Mouse (Mus musculus) kidney, postnatal 0 days (tissue): ENCODE results near the gene Plekhh3. TPM values are rescaled to one million over a fixed set of nuclear protein-coding genes. Genes with fewer than 3 reads are reported as not detected.

Source experiments
- ATAC-seq: fragments of 200-750 bp; cut with Nextera tagmentation; replicated peaks from 2 replicates; pipeline ENCODE4 v1.8.0; 2017; ENCODE audit warnings: low read depth, moderate number of reproducible peaks, moderate TSS enrichment, moderate library complexity; ENCODE audit not compliant: low FRiP score
- DNase-seq: peaks from one replicate; pipeline ENCODE4 v3.0.0-alpha.2; 2016; ENCODE audit warnings: low spot score
- H3K27ac ChIP-seq: fragments of 300-500 bp; sonication (generic); 2 replicates; pipeline ENCODE4 v1.5.1; 2014; ENCODE audit warnings: mild to moderate bottlenecking
- H3K27me3 ChIP-seq: fragments of 300-500 bp; sonication (generic); 2 replicates; pipeline ENCODE4 v1.6.1; 2014; ENCODE audit warnings: low read length, mixed read lengths; ENCODE audit not compliant: insufficient read depth
- H3K36me3 ChIP-seq: fragments of 300-500 bp; sonication (generic); 2 replicates; pipeline ENCODE4 v1.6.1; 2014; ENCODE audit warnings: low read length, mixed read lengths; ENCODE audit not compliant: insufficient read depth
- H3K4me1 ChIP-seq: fragments of 300-500 bp; sonication (generic); replicated peaks from 2 replicates; pipeline ENCODE4 v1.6.1; 2014; ENCODE audit warnings: antibody characterized with exemption, low read length, mixed read lengths; ENCODE audit not compliant: insufficient read depth
- H3K4me2 ChIP-seq: fragments of 300-500 bp; sonication (generic); 2 replicates; pipeline ENCODE4 v1.6.1; 2014; ENCODE audit warnings: mild to moderate bottlenecking, low read length, moderate library complexity, mixed read lengths
- H3K4me3 ChIP-seq: fragments of 300-500 bp; sonication (generic); replicated peaks from 2 replicates; pipeline ENCODE4 v1.5.1; 2014; ENCODE audit warnings: low read depth, low read length
- H3K9ac ChIP-seq: fragments of 300-500 bp; sonication (generic); 2 replicates; pipeline ENCODE4 v1.6.1; 2014; ENCODE audit warnings: low read depth, low read length
- H3K9me3 ChIP-seq: fragments of 300-500 bp; sonication (generic); replicated peaks from 2 replicates; pipeline ENCODE4 v1.6.1; 2016; ENCODE audit warnings: low read length, inconsistent platforms, mixed read lengths
- CTCF ChIP-seq: IDR thresholded peaks from 2 replicates; pipeline ENCODE4 v1.5.1; 2016; ENCODE audit warnings: antibody characterized with exemption, low read depth, mild to moderate bottlenecking, moderate library complexity
- WGBS: fragments of 180-500 bp; shearing (Covaris S2); extraction: QIAGEN DNeasy Blood & Tissue Kit; methylation state at CpG from one replicate; pipeline ENCODE4 v1.1.7; 2014; 5-methylcytosine and 5-hydroxymethylcytosine counted together
- polyA plus RNA-seq: library from polyadenylated mRNA; unstranded; fragments of >200 nt; fragmentation: Nextera tagmentation; extraction: Ambion mirVana; gene quantifications from 2 replicates; pipeline ENCODE4 v1.2.1, GENCODE M21; 2015

The Plekhh3 gene
- 14.1 and 16.6 TPM in 2 replicates for polyA plus RNA-seq

DNA sequence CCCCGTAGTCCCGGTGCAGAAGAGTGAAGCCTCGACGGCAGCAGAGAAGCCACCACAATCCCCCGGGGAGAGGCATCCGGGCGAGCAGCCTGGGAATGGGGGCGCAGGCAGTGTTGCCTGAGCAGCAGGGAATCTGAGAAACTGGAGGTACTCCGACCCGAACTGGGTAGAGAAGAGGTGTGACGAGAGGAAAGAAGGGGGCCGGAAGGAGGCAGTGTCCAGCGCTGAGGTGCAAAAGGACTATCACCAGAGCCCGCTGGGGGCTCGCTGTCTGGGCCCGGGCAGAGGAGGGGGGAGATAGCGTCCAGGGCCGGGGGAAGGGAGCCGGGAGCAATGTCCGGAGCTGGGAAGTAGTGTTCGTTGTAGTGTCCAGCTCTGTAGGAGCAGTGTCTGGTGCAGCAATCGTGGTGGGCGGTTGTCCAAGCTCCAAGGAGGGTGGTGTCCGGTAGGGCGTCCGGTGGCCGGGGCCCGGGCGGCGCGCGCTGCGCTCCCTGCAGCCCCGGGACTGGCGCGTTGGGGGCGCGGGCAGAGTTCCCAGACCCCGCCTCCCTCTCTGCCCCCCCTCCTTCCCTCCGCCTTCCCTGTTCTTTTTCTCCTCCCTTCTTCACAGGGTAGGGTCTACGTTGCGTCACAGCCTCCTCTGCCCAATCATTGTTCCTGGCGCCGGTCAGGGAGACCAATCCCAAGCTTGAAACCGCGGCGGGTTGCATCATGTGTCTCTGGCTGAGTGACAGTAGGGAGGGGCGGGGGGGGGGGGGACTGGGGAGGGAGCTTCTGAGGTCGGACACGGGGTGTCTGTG is at the start of gene Plekhh3:
Gene Plekhh3, minus strand, starts transcription at position 541 of the 800 bp plus-strand sequence.
- H3K4me1 ChIP-seq = peaks cover 37% of the 10 kb centered on the region

DNA sequence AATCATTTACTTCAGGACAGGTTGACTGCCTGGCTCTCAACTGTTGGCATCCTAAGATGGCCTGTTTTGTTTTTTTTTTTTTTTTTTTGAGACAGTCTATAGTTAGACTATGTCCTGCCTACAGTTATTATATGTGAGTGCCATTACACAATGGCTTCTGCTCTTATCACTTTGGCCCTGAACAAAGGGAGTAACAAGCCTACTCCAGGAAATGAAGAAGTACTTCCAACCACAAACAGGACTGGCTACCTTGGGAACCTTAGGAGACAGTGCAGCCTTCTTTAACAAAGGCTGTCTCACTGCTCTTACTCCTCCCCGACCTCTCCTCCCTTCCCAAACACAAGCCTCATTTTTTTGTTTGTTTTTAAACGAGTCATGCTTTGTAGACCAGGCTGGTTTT is 49.7 kb upstream of the Plekhh3 start:
- ATAC-seq = no peak
- Histone ChIP-seq H3K9me3 (no peaks in the 10 kb centered on the region), H3K27ac (peak overlapping the region; percentile 82), H3K9ac (no peak overlapping the region), H3K36me3 (peaks cover 8% of the 10 kb centered on the region; the same call in 1 of the 2 replicates), H3K4me2 (no peak overlapping the region), H3K4me3 (no peak overlapping the region), H3K4me1 (peaks cover 6% of the 10 kb centered on the region; the same call in 1 of the 2 replicates), H3K27me3 (no peaks in the 10 kb centered on the region)
- DNase-seq = no peak
- TF ChIP-seq CTCF = no peak
- 19% methylated on average over 2 of the region's 2 CpGs for WGBS

More for the DNA sequence above, at the start of gene Plekhh3:
- WGBS = under 1% methylated on average over 46 of the region's 50 CpGs
- Histone ChIP-seq H3K4me3 (peak within 1 kb of the TSS; percentile 74), H3K4me2 (peak within 1 kb of the TSS; percentile 75), H3K27ac (peak within 1 kb of the TSS; percentile 93), H3K9ac (peak within 1 kb of the TSS; percentile 59), H3K9me3 (no peaks in the 10 kb centered on the region), H3K27me3 (no peaks in the 10 kb centered on the region), H3K36me3 (peaks cover 17% of the 10 kb centered on the region; the same call in 1 of the 2 replicates)
- peak; percentile 33; the same call in 1 of the 2 replicates for TF ChIP-seq CTCF
- ATAC-seq (peak; percentile 94), DNase-seq (peak; percentile 99)

DNA sequence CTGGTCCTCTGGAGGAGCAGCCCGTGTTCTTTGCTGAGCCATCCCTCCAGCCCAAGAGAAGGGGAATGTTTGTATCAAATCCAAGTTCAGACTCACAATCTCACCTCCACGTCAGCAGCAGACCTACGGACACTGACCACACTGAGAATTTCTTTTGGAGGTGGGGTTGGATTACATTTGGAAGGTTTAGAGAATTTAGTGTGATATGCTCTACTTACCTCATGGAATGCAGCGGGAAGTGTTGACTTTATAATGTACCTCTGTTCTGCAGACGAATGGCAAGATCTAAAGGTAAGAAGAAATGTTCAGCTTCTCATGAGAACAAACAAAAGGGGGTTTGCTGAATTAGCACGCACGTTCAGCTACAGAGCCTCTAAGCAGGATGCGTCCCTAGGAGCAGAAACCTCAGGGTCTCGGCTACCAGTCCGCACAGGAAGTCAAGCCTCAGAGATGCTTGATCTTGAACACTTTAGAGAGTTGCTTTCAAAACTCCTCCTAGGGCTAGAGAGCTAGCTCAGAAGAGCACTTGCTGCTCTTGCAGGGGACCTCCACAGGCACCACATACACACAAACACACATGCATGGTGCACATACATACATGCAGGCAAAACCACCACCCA is 47.4 kb upstream of the Plekhh3 start:
- H3K9ac ChIP-seq = 0 out of 2 replicates have a peak overlapping the region, but pooled peaks have one; percentile 24
- peaks cover 29% of the 10 kb centered on the region for H3K36me3 ChIP-seq
- peak; percentile 41 for DNase-seq
- no peaks in the 10 kb centered on the region for H3K9me3 ChIP-seq
- peaks cover 6% of the 10 kb centered on the region; the same call in 1 of the 2 replicates for H3K4me1 ChIP-seq
- WGBS = 32% methylated on average over 10 of the region's 10 CpGs
- H3K27ac ChIP-seq = peak overlapping the region; percentile 70
- H3K27me3 ChIP-seq = no peaks in the 10 kb centered on the region
- no peak for TF ChIP-seq CTCF
- H3K4me3 ChIP-seq = no peak overlapping the region
- no peak overlapping the region for H3K4me2 ChIP-seq
- 0 out of 2 replicates have a peak, but pooled peaks have one; percentile 36 for ATAC-seq

DNA sequence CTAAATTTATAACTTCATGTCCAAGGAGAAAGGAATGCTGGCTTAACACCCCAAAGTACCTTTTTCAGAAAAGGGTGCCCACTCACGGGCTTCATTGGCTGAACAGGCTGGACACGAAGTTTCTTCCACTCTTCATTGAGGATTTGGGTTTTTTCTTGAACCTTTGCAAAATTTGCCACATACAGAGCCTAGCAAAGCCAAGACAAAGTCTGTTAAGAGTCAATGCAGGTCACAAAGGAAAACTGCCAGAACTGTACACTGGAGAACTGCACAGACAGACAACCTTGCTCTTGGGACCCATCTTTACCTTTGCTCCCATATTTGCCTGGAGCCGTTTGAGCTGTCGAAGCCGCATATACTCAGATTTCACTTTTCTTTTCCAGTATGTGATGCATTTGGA is 45.8 kb upstream of the Plekhh3 start:
- no peak overlapping the region for H3K9ac ChIP-seq
- H3K36me3 ChIP-seq = peaks cover 33% of the 10 kb centered on the region
- ATAC-seq (no peak), DNase-seq (no peak)
- no peak overlapping the region for H3K27ac ChIP-seq
- H3K27me3 ChIP-seq = no peaks in the 10 kb centered on the region
- H3K9me3 ChIP-seq = no peaks in the 10 kb centered on the region
- H3K4me1 ChIP-seq = peaks cover 6% of the 10 kb centered on the region; the same call in 1 of the 2 replicates
- 84% methylated on average over 5 of the region's 5 CpGs for WGBS
- no peak overlapping the region for H3K4me2 ChIP-seq
- H3K4me3 ChIP-seq = no peak overlapping the region
- TF ChIP-seq CTCF = no peak

DNA sequence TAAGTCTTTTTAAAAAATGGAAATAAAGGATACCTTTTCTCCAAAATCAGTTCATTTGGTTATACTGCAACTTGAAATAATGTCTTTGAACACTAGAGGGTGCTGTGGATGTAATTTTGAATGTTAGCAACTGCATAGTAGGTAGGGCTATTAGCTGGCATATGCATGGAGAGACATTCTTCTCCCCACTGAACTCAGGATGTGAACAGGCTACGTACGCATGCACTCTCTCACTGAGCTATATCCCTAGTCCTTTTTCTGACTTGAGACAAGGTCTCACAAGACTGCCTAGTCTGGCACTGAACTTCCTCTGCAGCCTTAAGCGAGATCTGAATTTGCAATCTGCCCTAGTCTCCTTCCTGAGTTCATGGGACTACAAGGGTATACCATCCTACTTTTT is 40.8 kb upstream of the Plekhh3 start:
- H3K9me3 ChIP-seq = no peaks in the 10 kb centered on the region
- TF ChIP-seq CTCF = peak; percentile 88
- 0 out of 2 replicates have a peak, but pooled peaks have one; percentile 49 for ATAC-seq
- peaks cover 52% of the 10 kb centered on the region for H3K36me3 ChIP-seq
- no peaks in the 10 kb centered on the region for H3K27me3 ChIP-seq
- H3K4me2 ChIP-seq = no peak overlapping the region
- no peak overlapping the region for H3K9ac ChIP-seq
- H3K27ac ChIP-seq = 0 out of 2 replicates have a peak overlapping the region, but pooled peaks have one; percentile 31
- peak; percentile 93 for DNase-seq
- H3K4me1 ChIP-seq = no peaks in the 10 kb centered on the region
- 33% methylated on average over 3 of the region's 3 CpGs for WGBS
- no peak overlapping the region for H3K4me3 ChIP-seq

DNA sequence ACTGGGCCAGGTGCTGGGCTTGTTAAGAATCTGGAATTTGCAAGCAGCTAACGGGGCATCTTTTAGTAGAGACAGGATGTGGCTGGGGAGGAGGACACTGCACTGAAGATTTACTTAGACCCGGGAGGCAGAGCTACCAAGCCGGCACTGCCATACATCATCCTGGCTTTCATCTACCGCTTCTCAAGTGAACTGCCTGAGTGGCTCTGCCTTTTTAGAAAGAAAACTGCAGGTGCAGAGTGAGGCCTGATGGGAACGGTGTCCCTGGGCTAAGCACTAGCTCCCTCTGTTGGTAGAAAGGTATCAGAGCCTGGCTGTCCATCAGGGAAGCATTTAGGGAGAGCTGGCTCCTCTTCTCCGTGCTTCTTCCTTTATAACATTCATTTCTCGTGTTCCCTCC is 29.8 kb upstream of the Plekhh3 start:
- Histone ChIP-seq H3K4me3 (no peak overlapping the region), H3K9ac (no peak overlapping the region), H3K27me3 (no peaks in the 10 kb centered on the region), H3K27ac (no peak overlapping the region), H3K4me1 (no peaks in the 10 kb centered on the region), H3K36me3 (peaks cover 74% of the 10 kb centered on the region), H3K4me2 (no peak overlapping the region), H3K9me3 (no peaks in the 10 kb centered on the region)
- TF ChIP-seq CTCF = peak; percentile 85
- DNase-seq (peak; percentile 86), ATAC-seq (no peak)
- 13% methylated on average over 7 of the region's 7 CpGs for WGBS
